Mouse (Mus musculus): ENCODE measurements around the gene Asic4.

Asic4 gene

DNA sequence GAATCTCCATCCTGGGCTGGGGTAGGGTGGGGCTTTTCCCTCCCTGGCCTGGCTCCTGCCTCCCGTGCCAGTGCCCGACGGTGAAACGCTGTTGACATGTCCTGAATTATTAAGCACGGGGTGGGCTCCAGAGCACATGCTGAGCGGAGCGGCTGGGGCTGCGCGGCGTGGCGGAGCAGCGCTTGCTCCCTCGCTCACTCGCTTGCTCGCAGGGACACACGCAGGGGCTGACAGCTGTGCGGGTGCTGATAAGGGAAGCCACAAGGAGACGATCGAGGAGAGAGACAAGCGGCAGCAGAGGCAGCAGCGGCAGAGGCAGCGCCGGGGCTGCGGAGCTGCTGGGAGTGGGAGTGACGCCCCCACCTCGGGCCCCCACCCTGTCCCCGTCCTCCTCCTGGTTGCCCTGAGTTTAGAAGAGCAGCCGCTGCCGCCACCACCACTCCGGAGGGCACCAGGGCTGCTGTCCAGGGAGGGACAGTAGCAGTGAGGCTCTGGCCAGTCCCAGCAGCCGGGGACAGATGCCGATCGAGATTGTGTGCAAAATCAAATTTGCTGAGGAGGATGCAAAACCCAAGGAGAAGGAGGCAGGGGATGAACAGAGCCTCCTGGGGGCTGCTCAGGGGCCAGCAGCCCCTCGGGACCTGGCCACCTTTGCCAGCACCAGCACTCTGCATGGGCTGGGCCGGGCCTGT lies at the start of gene Asic4:
Gene Asic4 (plus strand): TSS at position 123 of the 692 bp plus-strand sequence.
- no peak for DNase-seq (ENCODE audit: low spot score)

DNA sequence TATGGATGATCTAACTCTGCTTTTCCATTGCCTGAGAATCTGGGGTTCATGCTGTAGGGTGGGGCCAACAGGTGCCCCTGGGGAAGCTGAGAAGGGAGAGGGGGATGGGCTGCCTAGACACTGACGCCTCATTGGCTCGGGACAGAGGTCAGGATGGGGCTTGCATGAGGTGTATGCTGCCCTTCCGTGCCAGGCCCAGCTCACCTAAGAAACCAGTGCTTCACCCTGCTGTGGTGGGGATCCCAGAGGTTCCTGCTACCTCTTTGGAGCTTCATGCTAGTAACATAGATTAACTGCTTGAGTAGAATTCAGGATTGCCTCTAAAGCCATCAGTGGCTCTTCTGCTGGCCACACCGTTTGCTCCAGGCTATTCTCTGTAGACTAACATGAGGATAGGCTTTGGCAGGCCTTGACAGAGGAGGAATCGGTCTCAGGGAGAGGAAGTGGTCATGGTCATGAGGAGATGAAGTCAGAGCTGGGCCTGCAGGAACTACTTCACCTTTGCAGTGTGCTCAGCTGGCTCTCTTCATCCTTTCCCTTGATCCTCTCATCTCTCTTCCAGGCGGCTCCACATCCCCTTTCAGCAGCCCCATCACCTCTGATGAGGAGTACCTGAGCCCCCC lies 49.6 kb upstream of the Asic4 start:
- no peak for DNase-seq (ENCODE audit: low spot score)

DNA sequence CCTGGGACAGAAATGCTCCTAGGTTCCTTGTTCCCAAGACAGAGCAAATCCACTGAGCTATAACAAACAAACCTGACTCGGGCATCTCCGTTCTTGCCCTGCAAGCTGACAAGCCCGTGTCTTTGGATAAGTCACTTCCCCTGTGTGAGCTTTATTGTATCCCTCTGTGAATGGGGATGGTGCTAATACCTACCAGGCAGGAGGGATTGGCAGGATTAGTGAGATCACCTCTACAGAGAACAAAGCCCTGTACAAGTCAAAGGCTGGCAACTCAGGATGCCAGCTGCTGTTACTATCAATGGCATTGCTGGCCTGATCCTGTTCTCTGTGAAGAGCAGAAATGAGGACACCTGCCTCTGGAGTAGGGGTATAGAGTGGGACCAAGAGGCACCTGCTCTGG lies 44.7 kb upstream of the Asic4 start:
- no peak for DNase-seq (ENCODE audit: low spot score)

DNA sequence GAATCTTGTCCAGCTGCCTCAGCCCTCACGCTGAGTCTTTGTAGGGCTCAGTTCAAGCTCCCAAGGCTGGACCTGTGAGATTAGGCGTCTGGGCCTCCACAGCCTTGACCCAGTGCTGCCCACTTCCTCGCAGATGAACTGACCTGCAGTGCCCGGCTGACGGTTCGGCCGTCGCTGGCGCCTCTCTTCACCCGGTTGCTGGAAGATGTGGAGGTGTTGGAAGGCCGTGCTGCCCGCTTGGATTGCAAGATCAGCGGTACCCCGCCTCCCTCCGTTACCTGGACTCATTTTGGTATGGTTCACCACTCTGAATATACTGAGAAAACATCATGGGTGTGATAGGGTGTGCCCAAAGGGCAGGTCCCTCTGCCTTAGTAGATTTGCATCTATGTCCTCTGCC lies 44.1 kb upstream of the Asic4 start:
- DNase-seq (ENCODE audit: low spot score), result no peak

DNA sequence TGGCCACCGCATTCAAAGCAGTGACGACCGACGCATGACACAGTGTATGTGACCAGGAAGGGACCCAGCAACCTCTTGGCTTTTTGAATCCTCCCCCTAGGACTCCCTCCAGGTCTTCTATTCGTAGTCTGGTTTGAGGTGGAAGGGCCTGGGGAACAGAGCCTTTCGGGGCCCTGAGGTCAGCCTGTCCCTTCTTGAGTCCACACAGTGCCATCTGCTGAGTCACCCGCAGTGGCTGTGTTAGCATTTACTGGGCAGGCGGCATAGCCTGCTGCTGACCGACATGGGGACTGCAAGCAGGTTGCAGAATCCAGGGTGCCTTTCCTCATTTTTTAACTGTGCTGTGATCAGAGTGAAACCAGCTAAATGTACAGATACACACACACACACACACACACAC lies 43.2 kb upstream of the Asic4 start:
- DNase-seq (ENCODE audit: low spot score), result no peak

DNA sequence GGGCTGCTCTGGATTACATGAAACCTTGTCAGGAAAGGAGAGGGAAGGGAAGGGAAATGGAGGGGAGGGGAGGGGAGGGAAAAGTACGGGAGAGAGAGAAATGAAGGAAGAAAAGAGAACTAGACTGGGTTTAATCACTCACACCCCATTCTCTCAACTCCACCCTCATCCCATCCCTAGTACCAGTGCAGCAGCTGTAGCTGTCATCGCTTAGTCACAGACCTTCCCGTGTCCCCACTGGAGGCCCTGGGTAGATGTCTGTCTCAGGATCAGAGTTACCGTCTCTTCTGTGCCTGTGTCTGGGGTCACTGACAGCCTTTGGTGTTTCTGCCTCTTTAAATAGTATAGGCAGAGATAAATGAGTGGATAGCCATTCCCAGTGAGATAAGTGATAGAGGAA lies 42.0 kb upstream of the Asic4 start:
- DNase-seq (ENCODE audit: low spot score), result no peak

DNA sequence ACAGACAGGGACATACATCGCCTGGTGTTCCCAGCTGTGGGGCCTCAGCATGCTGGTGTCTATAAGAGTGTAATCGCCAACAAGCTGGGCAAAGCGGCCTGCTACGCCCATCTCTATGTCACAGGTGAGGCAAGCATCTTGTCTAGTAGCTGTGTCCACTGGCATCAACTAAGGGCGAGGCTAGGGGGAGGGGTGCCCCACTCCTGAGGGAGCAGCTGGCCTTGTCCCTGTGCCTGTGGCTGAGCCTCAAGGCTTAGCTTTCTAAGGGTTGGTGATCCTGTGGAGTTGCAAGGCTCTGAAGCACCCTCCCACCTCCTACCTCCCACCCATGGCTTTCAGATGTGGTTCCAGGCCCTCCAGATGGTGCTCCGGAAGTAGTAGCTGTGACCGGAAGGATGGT lies 40.3 kb upstream of the Asic4 start:
- no peak for DNase-seq (ENCODE audit: low spot score)

DNA sequence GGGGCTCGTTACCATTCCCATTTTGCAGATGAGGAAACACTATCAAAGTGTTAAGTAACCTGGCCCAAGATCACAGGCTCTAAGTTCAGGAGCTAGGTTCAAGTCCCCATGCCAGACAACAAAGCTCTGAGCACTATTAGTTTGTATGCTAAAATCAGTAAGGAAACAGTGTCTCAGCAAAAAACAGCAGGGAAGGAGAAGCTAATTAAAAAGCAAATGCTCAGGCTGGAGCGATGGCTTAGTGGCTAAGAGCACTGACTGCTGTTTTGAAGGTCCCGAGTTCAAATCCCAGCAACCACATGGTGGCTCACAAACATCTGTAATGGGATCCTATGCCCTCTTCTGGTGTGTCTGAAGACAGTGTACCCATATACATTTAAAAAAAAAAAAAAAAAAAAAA lies 38.0 kb upstream of the Asic4 start:
- no peak for DNase-seq (ENCODE audit: low spot score)

DNA sequence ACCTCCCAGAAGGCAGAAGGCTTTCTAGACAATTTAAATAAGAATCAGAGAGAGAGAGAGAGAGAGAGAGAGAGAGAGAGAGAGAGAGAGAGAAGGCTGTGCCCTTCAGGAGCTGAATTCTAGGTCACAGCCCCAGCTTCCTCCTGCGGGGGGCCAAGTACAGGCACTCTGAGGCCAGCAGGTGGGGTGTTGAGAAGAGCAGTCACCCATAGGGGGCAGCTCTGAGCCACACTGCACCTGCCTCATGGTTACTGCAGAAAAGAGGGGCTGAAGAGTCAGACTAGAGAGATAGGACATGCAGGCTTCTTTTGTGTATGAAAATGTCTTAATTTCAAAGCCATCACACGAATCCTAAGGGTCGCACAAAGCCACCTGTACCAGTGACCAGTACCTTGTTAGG lies 36.5 kb upstream of the Asic4 start:
- DNase-seq (ENCODE audit: low spot score), result no peak

DNA sequence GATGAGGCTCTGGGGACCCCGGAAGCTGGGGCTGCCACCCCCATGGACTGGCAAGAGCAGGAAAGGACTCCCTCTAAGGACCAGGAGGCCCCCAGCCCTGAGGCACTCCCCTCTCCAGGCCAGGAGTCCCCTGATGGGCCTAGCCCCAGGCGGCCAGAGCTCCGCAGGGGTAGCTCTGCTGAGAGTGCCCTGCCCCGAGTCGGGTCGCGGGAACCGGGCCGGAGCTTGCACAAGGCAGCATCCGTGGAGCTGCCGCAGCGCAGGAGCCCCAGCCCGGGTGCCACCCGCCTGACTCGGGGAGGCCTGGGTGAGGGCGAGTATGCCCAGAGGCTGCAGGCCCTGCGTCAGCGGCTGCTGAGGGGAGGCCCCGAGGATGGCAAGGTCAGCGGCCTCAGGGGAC lies 28.4 kb upstream of the Asic4 start:
- DNase-seq (ENCODE audit: low spot score), result no peak

DNA sequence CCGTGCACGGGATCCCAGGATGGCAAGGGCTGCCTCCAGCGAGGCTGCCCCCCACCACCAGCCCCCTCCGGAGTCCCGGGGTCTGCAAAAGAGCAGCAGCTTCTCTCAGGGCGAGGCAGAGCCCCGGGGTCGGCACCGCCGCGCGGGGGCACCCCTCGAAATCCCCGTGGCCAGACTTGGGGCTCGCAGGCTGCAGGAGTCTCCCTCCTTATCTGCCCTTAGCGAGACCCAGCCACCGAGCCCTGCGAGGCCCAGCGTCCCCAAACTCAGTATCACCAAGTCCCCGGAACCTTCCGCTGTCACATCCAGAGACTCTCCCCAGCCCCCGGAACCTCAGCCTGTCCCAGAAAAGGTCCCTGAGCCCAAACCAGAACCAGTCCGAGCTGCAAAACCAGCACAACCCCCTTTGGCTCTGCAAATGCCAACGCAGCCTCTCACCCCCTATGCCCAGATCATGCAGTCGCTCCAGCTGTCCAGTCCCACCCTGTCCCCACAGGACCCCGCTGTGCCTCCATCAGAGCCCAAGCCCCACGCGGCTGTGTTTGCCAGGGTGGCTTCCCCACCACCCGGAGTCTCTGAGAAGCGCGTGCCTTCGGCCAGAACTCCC lies 27.9 kb upstream of the Asic4 start:
- DNase-seq (ENCODE audit: low spot score), result no peak

DNA sequence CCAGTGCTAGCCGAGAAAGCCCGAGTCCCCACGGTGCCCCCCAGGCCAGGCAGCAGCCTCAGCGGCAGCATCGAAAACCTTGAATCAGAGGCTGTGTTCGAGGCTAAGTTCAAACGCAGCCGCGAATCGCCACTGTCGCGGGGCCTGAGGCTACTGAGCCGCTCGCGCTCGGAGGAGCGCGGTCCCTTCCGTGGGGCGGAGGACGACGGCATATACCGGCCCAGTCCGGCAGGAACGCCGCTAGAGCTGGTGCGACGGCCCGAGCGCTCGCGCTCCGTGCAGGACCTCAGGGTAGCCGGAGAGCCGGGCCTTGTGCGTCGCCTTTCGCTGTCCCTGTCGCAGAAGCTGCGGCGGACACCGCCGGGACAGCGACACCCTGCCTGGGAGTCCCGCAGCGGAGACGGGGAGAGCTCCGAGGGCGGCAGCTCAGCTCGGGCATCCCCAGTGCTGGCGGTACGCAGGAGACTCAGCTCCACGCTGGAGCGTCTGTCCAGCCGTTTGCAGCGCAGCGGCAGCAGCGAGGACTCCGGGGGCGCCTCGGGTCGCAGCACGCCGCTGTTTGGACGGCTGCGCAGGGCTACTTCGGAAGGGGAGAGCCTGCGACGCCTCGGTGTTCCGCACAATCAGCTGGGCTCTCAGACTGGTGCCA lies 27.3 kb upstream of the Asic4 start:
- DNase-seq (ENCODE audit: low spot score), result peak; percentile 13

DNA sequence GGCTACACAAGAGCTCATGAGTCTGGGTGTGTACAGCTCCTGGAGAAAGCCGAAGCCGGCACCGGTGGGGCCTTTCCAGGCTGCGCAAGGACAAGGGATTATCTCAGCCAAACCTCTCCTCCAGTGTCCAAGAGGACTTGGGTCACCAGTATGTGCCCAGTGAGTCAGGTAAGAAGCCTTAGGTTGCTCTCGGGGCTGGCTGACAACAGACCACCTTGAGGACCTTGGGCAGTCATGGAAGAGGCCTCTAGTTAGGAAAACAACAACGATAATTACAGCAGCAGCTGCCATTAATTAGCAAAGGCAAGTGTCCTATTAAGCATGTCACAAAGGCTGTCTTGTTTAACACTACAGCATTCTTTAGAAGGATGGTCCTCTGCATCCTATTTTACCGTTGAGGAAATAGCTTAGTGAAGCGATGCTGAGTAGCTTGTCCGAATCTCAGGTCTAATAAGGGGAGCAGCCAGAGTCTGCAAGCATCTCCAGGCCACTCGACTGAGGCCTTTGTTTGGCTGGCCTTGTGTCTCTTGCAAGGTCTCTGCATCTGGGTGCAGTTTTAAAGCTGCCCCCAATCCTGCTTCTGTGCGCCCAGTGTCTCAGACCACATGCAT lies 26.4 kb upstream of the Asic4 start:
- no peak for DNase-seq (ENCODE audit: low spot score)

DNA sequence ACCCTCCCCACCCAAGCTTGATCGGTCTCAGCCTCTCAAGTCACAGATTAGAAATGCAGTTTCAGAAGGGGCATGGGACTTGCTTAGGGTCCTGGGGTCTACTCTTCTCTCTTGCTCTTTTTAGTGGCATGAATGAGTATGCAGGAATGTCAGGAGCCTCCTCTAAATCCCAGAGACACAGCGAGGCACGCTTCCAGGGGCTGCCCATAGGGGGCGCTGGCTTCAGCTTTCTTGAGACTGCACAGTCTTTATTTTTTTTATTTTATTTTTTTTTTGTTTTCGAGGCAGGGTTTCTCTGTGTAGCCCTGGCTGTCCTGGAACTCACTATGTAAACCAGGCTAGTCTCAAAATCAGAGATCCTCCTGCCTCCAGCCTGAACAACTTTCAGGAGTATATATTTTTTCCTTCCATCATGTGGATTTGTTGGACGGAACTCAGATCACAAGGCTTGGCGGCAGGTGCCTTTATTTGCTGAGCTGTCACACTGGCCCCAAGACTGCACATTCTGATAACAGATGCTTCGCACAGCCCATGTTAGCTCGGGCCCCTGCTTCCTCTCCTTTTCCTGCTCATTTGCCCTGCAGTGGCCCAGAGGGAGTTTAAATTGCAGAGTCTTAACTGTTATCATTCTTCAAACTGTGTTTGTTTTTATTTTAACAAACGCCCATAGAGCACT lies 24.3 kb upstream of the Asic4 start:
- DNase-seq (ENCODE audit: low spot score), result peak; percentile 42

DNA sequence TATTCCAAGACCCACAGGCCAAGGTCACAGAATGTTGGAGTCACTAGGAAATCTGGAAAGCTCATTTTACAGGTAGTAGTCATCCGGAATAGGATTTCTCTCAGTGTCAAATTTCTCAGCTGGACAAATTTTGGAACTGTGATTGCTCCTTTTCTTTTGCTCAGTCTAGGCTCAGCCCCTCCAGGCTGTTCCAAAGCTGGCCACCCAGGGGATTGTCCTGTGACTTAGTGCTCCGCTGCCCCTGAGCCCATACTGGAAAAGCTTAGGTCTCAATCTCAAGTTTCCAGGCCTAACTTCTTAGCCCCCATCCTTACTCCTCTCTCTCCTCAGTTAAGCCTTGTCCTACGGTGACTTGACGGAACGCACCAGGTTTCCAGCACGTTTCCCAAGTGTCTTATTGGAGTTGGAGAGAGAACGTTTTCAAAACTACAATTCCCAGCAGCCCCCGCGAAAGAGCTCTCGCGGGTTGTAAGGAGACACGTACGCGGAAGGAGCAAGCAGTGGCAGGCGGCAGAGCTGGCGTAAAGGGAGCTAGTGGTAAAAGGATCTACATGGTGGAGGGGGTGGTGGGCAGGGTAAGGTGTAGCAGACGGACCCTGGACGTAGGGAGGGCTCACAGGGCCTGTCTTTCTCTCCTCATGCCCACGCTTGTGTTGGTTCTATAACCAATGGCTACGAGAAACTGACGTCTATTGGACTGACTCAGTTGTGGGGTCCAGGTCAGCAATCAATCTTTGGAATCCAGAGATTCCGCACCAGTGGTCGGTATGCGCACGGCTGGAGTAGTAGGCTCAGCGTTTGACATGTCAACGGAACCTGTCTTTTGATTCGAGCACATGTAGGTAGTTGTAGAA lies 14.5 kb upstream of the Asic4 start, which contains the start of gene Gmppa:
Gene Gmppa (plus strand): TSS at position 456 of the 854 bp plus-strand sequence.
- DNase-seq (ENCODE audit: low spot score), result peak; percentile 87

DNA sequence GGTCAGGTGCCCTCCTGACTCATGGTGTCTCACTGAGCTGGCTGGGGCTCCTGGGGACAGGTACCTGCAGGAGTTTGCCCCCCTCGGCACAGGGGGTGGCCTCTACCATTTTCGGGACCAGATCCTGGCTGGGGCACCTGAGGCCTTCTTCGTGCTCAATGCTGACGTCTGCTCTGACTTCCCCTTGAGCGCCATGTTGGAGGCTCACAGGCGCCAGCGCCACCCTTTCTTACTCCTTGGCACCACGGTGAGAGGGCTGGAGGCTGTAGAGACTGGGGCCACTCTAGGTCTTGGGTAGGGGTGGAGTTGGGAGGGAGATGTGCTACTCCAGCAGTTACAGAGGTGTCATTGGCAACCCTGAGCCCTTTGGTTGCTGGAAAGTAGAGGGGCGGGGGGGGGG lies 11.5 kb upstream of the Asic4 start:
- DNase-seq (ENCODE audit: low spot score), result no peak

DNA sequence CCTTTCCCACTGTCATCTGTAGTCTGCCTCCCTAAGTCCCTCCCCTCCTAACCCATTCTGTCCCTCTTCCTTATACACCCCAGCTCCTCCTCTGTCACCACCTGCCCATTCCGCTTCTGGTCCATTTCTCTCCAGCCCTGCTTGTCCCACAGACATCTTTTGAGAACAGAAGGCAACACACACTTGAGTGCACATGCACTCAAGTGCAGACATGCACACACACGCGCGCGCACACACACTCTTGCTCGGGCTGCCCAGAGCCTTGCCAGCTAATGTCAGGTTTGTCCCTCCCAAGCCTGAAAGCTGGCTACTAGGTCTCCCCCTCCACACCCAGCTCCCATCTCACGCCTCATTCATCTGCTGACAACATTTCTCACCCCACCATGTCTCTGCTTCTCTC lies 9.6 kb upstream of the Asic4 start:
- no peak for DNase-seq (ENCODE audit: low spot score)

DNA sequence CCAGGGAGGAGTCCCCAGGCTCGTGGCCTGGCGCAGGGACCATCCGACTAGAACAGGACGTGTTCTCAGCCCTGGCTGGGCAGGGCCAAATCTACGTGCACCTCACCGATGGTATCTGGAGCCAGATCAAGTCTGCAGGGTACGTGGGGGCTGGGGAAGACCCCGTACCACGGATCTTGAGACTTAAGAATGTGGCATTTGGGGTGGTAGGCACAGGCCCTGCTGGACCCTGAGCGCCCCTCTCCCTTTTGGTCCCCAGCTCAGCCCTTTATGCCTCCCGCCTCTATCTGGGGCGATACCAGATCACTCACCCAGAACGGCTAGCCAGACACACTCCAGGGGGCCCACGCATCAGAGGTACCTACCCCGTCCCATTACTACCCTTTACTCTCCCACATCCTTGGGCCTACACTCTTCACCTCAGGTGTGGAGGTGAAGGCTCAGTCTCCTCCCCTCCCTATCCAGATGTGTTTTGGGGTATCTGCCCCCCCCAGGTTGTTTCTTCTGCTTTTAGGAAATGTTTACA lies 8.7 kb upstream of the Asic4 start:
- no peak for DNase-seq (ENCODE audit: low spot score)

DNA sequence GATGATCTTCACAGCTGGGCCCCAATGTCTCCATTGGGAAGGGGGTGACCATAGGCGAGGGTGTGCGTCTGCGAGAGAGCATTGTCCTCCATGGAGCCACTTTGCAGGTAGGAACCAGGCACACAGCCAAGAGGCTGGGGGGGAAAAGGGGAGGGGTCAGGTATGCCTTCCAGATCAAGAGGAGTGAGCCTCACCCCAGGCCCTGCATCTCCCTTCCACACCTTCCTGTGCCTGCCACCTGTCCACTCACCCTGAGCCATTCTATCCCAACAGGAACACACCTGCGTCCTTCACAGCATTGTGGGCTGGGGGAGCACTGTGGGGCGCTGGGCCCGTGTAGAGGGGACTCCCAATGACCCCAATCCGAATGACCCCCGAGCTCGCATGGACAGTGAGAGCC lies 8.1 kb upstream of the Asic4 start:
- DNase-seq (ENCODE audit: low spot score), result no peak

DNA sequence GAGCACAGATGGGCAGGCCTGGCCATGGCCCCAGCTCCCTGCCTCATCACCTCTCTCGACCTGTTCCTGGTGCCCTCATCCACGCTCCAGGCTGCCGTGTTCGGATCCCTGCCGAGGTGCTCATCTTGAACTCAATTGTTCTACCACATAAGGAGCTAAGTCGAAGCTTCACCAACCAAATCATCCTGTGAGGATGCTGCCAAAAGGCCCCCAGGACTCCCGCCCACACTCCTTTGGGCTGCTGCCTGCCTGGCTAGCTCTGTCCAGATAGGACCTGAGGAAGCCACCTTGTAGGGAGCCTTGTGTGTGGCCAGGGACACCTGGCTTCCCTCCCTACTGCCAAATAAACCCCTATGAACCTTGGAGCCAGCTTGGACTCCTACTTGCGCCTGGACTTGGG lies 7.4 kb upstream of the Asic4 start:
- no peak for DNase-seq (ENCODE audit: low spot score)
